Mouse (Mus musculus) embryonic facial prominence, embryonic 10.5 days (tissue): Measurements from ENCODE around the gene Vwa2. TPM values are rescaled to one million over a fixed set of nuclear protein-coding genes. Genes with fewer than 3 reads are reported as not detected.

Source experiments
- DNase-seq: peaks from one replicate; pipeline ENCODE4 v3.0.0-alpha.2; 2017; ENCODE audit warnings: low spot score
- H3K27ac ChIP-seq: fragments of 300-500 bp; sonication (generic); replicated peaks from 2 replicates; pipeline ENCODE4 v1.5.1; 2016; ENCODE audit warnings: mild to moderate bottlenecking
- H3K27me3 ChIP-seq: fragments of 300-500 bp; sonication (generic); replicated peaks from 2 replicates; pipeline ENCODE4 v1.6.1; 2016; ENCODE audit warnings: low read depth, mild to moderate bottlenecking; ENCODE audit not compliant: poor library complexity, severe bottlenecking
- H3K36me3 ChIP-seq: fragments of 300-500 bp; sonication (generic); replicated peaks from 2 replicates; pipeline ENCODE4 v1.6.1; 2016; ENCODE audit warnings: mild to moderate bottlenecking, moderate library complexity
- H3K4me1 ChIP-seq: fragments of 300-500 bp; sonication (generic); 2 replicates; pipeline ENCODE4 v1.6.1; 2016
- H3K4me3 ChIP-seq: fragments of 300-500 bp; sonication (generic); 2 replicates; pipeline ENCODE4 v1.5.1; 2016; ENCODE audit warnings: mild to moderate bottlenecking, moderate library complexity
- H3K9me3 ChIP-seq: fragments of 300-500 bp; sonication (generic); 2 replicates; pipeline ENCODE4 v1.6.1; 2016; ENCODE audit warnings: mild to moderate bottlenecking
- WGBS: fragments of 180-500 bp; shearing (Covaris S2); methylation state at CpG from one replicate; pipeline ENCODE4 v1.1.7; 2016; 5-methylcytosine and 5-hydroxymethylcytosine counted together
- polyA plus RNA-seq: library from polyadenylated mRNA; unstranded; fragments of >200 nt; fragmentation: Nextera tagmentation; extraction: Ambion mirVana; gene quantifications from 2 replicates; pipeline ENCODE4 v1.2.1, GENCODE M21; 2016

Gene Vwa2
- 5.7 and 6.4 TPM in 2 replicates for polyA plus RNA-seq

DNA sequence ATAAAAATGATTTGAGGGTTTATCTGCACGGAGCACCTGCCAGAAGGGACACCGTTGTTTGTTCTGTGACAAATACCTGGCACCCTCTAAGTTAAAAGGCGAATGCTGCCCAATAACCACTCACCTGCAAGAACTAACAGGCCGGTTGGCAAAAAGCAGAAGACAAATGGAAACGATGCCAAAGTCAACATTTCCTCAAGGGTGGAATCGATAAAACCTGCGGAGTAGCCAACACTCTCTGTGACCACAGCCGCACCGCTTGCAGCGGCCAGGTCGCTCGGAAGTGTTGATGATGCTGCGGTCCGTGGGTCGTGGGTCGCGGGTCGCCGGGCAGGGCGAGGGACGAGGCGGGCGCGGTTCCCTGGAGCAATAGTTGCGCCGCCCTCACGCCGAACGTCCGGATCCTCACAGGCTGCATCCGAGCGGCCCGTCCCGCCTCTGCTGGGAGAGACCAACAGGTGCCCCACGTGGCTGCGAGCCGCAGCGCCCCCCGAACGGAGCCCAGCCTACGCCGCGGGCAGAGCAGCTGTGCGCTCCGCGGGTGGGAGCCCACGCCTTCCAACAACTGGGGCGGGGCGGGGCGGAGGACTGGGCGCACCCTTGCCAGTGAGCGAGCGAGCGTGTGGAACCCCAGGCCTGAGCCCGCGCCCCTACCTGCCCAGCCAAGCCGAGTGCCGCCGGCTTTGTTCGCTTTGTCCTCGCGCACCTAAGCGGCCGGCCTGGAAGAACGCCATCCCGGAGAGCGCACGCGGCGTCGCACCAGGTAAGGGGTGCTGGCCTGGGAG is at the start of gene Vwa2:
TSS of gene Vwa2 (plus strand) at position 434 of the 785 bp plus-strand sequence.
- Histone ChIP-seq H3K4me1 (peaks cover 36% of the 10 kb centered on the region), H3K27me3 (peaks cover 88% of the 10 kb centered on the region), H3K36me3 (no peaks in the 10 kb centered on the region), H3K4me3 (peak within 1 kb of the TSS; percentile 69), H3K9me3 (no peaks in the 10 kb centered on the region), H3K27ac (peak within 1 kb of the TSS; percentile 83)
- 3% methylated on average over 71 of the region's 71 CpGs for WGBS
- DNase-seq, result peak; percentile 71

DNA sequence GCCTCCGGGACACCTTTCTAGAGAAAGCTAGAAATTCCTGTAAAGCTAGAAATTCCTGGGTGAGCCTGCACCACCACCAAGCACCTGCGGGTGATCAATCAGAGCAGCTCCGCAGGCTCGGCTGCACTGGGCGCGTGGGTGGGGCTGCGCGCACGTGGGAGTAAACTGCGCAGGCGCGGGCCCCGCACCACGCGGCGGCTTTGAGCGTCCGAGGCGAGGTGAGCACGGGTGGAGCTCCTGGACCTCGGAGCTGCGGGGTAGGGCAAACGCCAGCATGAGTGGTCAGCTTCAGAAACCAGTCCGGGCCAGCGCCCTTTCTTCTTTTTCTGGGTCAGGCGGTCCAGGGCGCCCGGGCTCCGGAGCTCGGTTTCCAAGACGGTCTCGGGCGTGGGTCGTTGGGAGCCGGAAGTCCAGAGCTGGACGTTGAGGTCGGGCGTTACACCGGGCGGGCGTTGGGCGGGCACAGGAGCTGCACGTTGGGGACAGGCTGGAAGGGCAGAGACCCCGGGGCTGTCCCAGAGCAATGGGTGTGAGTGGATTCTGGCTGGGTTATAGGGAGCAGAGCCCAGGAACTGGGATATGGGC is 47.9 kb upstream of the Vwa2 start, which contains the start of gene Tdrd1:
TSS of gene Tdrd1 (plus strand) at position 163 of the 585 bp plus-strand sequence.
- no peaks in the 10 kb centered on the region; the same call in 1 of the 2 replicates for H3K9me3 ChIP-seq
- H3K4me1 ChIP-seq, result peaks cover 14% of the 10 kb centered on the region
- H3K27me3 ChIP-seq, result peaks cover 31% of the 10 kb centered on the region
- WGBS, result 62% methylated on average over 44 of the region's 44 CpGs
- 0 out of 2 replicates have a peak within 1 kb of the TSS, but pooled peaks have one; percentile 35 for H3K27ac ChIP-seq
- peak; percentile 36 for DNase-seq
- peak within 1 kb of the TSS; percentile 31 for H3K4me3 ChIP-seq
- H3K36me3 ChIP-seq, result no peaks in the 10 kb centered on the region

DNA sequence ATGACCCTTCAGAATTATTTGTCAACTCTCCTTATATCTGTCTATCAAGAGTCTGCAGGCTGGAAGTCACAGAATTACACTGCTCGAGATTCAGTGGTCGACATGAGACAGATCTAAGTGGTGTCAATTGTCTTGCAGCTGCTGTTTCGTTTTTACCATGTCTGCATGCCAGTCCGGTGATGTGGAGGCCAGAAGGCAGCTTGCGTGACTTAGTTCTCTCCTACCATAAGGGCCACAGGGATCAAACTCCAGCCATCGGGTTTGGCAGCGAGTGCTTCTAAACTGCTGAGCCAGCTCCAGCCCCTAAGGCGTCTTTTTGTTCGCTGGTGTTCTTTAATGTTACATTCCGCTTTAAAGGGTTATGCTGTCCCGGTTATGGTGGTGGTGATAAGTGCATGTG is 45.7 kb upstream of the Vwa2 start:
- 81% methylated on average over 11 of the region's 11 CpGs for WGBS
- Histone ChIP-seq H3K27me3 (peaks cover 29% of the 10 kb centered on the region), H3K4me3 (no peak overlapping the region), H3K27ac (no peak overlapping the region), H3K36me3 (no peaks in the 10 kb centered on the region), H3K4me1 (peaks cover 7% of the 10 kb centered on the region), H3K9me3 (no peaks in the 10 kb centered on the region; the same call in 1 of the 2 replicates)
- DNase-seq, result no peak

- no peak overlapping the region for H3K4me3 ChIP-seq
- H3K4me1 ChIP-seq, result peaks cover 7% of the 10 kb centered on the region
- no peak overlapping the region for H3K27ac ChIP-seq
- no peak for DNase-seq
- WGBS, result 91% methylated on average over 9 of the region's 9 CpGs
- no peaks in the 10 kb centered on the region; the same call in 1 of the 2 replicates for H3K9me3 ChIP-seq
- H3K36me3 ChIP-seq, result no peaks in the 10 kb centered on the region
- H3K27me3 ChIP-seq, result peaks cover 29% of the 10 kb centered on the region
Observed at GRCm38 (mm10) chr19:56829267-56829666, 44.8 kb upstream of the Vwa2 start.

DNA sequence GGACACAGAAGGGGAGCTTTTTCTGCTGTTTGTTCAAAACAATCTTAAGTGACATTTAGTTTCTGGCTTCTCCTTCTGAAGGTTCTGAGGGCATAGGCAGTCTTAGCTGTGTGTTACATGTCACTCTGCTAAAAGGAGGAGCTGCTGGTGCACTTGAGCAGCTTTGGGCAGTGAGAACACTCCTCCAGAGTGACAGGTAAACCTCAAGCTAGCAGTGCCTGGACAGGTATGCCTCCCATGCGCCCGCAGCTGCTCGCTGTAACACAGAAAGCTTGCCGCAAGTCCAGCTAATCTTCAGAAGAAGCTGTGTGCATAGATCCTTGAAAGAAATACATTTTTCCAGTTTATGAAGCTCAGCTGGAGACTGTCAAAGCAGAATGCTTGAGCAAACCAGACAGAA is 43.9 kb upstream of the Vwa2 start:
- Histone ChIP-seq H3K9me3 (no peaks in the 10 kb centered on the region; the same call in 1 of the 2 replicates), H3K4me3 (no peak overlapping the region), H3K27ac (no peak overlapping the region), H3K4me1 (peaks cover 7% of the 10 kb centered on the region), H3K27me3 (peaks cover 28% of the 10 kb centered on the region), H3K36me3 (no peaks in the 10 kb centered on the region)
- no peak for DNase-seq
- WGBS, result 95% methylated on average over 4 of the region's 4 CpGs

DNA sequence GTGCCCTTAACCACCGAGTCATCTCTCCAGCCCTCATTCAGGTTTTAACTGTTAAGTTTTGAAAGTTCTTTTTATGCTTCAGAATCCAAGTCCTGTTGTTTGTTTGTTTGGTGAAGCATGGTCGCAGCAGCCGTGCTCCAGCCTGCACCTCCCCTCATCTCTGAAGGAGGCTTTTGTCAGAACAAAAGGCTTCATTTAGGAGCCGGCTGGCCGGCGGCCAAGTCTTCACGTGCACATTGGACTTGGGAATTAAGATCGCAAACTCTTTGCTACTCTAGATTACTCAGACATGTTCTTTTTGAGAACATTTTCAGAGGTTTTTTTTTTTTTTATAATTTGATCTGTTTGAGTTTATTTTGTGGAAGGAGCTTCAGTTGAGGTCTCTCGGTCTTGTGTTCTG is 38.7 kb upstream of the Vwa2 start:
- 64% methylated on average over 9 of the region's 9 CpGs for WGBS
- H3K4me3 ChIP-seq, result no peak overlapping the region
- H3K27me3 ChIP-seq, result 0 out of 2 replicates have a peak, but pooled peaks cover 4% of the 10 kb centered on the region
- H3K27ac ChIP-seq, result no peak overlapping the region
- peaks cover 9% of the 10 kb centered on the region; the same call in 1 of the 2 replicates for H3K4me1 ChIP-seq
- H3K36me3 ChIP-seq, result no peaks in the 10 kb centered on the region
- no peaks in the 10 kb centered on the region for H3K9me3 ChIP-seq
- no peak for DNase-seq

- WGBS, result 74% methylated on average over 17 of the region's 17 CpGs
- Histone ChIP-seq H3K4me1 (peaks cover 9% of the 10 kb centered on the region; the same call in 1 of the 2 replicates), H3K9me3 (no peaks in the 10 kb centered on the region), H3K27ac (peak overlapping the region; percentile 57), H3K36me3 (no peaks in the 10 kb centered on the region), H3K27me3 (no peaks in the 10 kb centered on the region), H3K4me3 (no peak overlapping the region)
- DNase-seq, result peak; percentile 31
Observed at GRCm38 (mm10) chr19:56838942-56839706, 34.9 kb upstream of the Vwa2 start.

GRCm38 (mm10) chr19:56842974-56843373 is 31.1 kb upstream of the Vwa2 start:
- H3K9me3 ChIP-seq, result peaks cover 7% of the 10 kb centered on the region; the same call in 1 of the 2 replicates
- H3K27ac ChIP-seq, result no peak overlapping the region
- H3K27me3 ChIP-seq, result no peaks in the 10 kb centered on the region
- 77% methylated on average over 12 of the region's 12 CpGs for WGBS
- DNase-seq, result no peak
- H3K4me3 ChIP-seq, result no peak overlapping the region
- H3K4me1 ChIP-seq, result peaks cover 9% of the 10 kb centered on the region; the same call in 1 of the 2 replicates
- 0 out of 2 replicates have a peak, but pooled peaks cover 2% of the 10 kb centered on the region for H3K36me3 ChIP-seq

- H3K4me1 ChIP-seq, result peaks cover 13% of the 10 kb centered on the region
- no peaks in the 10 kb centered on the region for H3K27me3 ChIP-seq
- no peaks in the 10 kb centered on the region for H3K9me3 ChIP-seq
- H3K36me3 ChIP-seq, result no peaks in the 10 kb centered on the region
- H3K27ac ChIP-seq, result no peak overlapping the region
- no peak for DNase-seq
- H3K4me3 ChIP-seq, result no peak overlapping the region
Observed at GRCm38 (mm10) chr19:56852590-56852989, 21.5 kb upstream of the Vwa2 start.

DNA sequence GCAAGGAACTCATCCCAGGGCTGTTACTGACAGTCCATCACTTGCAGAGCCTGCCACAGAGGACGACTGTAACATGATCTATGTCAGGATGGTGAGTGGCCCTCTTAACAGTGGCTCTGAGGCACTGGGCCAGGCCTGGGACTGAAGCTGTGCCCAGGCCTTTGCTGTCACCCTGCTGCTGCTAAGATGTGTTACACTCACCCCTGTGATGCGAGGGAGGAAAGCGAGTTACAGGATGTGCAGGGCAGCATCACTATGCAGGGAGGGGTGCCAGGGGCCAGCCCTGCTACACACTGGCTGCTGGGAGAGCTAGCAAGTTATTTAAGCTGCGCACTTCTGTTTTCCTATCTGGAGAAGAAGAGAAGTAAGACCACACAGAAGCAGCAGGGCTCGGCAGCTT is 17.6 kb upstream of the Vwa2 start:
- H3K27me3 ChIP-seq, result 0 out of 2 replicates have a peak, but pooled peaks cover 3% of the 10 kb centered on the region
- WGBS, result 42% methylated on average over 5 of the region's 5 CpGs
- H3K4me3 ChIP-seq, result no peak overlapping the region
- peaks cover 28% of the 10 kb centered on the region for H3K4me1 ChIP-seq
- H3K9me3 ChIP-seq, result no peaks in the 10 kb centered on the region
- H3K36me3 ChIP-seq, result no peaks in the 10 kb centered on the region
- DNase-seq, result peak; percentile 34
- H3K27ac ChIP-seq, result peak overlapping the region; percentile 65

GRCm38 (mm10) chr19:56867701-56868100 is 6.3 kb upstream of the Vwa2 start:
- H3K27me3 ChIP-seq, result peaks cover 34% of the 10 kb centered on the region
- H3K9me3 ChIP-seq, result no peaks in the 10 kb centered on the region
- H3K4me1 ChIP-seq, result peaks cover 10% of the 10 kb centered on the region
- no peak overlapping the region for H3K4me3 ChIP-seq
- no peak overlapping the region for H3K27ac ChIP-seq
- 66% methylated on average over 4 of the region's 4 CpGs for WGBS
- no peak for DNase-seq
- H3K36me3 ChIP-seq, result no peaks in the 10 kb centered on the region

DNA sequence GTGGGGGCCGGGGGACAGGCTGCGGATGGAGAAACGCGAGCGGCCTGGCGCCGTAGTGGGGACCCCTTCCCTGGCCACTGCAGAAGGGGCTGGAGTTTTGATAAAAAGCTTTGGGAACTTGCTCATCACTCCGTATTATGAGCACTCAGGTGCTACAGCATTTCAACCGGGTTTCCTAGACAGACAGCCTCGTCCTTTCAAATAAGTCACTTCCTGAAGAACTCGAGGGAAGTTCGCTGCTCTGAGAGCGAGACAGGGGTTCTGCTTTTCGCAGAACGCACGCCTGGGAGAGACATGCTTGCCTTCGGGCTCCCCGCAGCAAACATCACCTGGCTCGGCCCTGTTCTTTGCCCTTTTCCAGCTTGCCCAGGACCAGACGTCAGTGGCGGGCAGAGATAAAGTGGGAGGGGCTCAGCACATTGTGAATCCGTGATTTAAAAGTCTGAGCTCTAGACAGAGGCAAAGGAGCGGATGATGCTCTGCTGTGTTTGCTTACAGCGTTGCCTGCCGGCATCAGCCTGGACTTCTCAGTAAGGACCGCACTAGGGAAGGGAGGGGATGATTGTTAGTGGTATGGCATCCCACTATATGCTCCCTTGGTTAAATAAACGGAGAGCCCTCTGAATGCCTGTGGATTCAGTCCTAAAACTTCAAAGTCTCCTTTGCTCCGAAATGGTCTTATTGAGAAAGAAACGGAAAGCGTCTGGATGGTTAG is 709 bp downstream of the Vwa2 start:
- Histone ChIP-seq H3K4me1 (peaks cover 40% of the 10 kb centered on the region), H3K27ac (peak overlapping the region; percentile 83), H3K4me3 (peak overlapping the region; percentile 69), H3K36me3 (no peaks in the 10 kb centered on the region), H3K27me3 (peaks cover 88% of the 10 kb centered on the region), H3K9me3 (no peaks in the 10 kb centered on the region)
- DNase-seq, result peak; percentile 45
- 9% methylated on average over 30 of the region's 30 CpGs for WGBS
